Mouse (Mus musculus): Measurements from ENCODE around the gene Itpr2. TPM values are rescaled to one million over a fixed set of nuclear protein-coding genes. Genes with fewer than 3 reads are reported as not detected.

Gene Itpr2
- polyA plus RNA-seq, 1 experiment, result 22.5 TPM

DNA sequence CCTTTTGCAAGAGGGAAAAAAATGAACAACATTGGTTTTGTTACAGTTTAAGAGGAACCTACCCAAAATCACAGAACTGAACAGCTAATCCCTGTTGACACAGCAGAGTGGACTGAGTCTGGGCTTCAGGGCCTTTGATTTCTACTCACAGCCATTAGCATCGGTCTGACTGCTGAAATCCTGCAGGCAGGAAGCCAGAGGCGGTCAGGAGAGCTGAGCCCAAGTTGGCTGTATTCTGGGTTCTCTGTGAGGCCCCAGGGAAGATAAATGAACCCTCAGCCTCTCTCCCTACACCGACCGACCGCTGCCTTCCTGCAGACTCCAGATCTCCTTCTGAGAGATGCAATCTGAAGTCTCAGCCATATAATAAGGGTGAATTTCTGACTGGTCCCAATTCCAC is 231.9 kb downstream of the Itpr2 start:
- Histone ChIP-seq H3K27ac (ENCODE audit: control insufficient read depth, insufficient read depth, low read depth, low read length, poor library complexity) (no peak overlapping the region; the same call in 1 of the 2 replicates), H3K4me3 (replicated peaks; ENCODE audit: control insufficient read depth, low read depth, low read length) (no peak overlapping the region), H3K4me1 (ENCODE audit: control insufficient read depth, insufficient read depth, low read length) (no peaks in the 10 kb centered on the region; the same call in 1 of the 2 replicates)
- WGBS, result 58% methylated on average over 5 of the region's 5 CpGs
- no peak for TF ChIP-seq CTCF (IDR thresholded peaks at IDR 0.05; ENCODE audit: control insufficient read depth, insufficient read depth, low read length)
- TF ChIP-seq POLR2A (IDR thresholded peaks at IDR 0.05; ENCODE audit: borderline replicate concordance, control insufficient read depth, low read depth, low read length), result no peak

DNA sequence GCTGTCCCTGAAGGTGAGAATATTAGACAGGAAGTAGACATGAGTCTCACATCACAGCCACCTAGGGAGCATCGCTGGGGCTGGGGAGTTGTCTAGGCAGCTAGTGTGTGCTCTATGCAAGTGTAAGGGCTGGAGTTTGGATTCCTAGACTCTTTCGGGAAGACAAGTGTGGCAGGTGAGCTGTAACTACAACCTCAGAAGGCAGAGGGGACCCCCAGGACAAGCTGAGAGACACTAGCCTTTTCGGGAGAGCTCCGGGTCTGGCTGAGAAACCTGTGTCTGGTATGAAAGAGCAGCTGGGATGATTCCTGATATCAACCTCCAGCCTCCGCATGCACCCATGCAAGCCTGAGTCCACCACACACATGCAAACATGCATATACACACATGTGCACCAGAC is 232.7 kb downstream of the Itpr2 start:
- 80% methylated on average over 5 of the region's 5 CpGs for WGBS
- Histone ChIP-seq H3K27ac (ENCODE audit: control insufficient read depth, insufficient read depth, low read depth, low read length, poor library complexity) (no peak overlapping the region), H3K4me1 (ENCODE audit: control insufficient read depth, insufficient read depth, low read length) (no peaks in the 10 kb centered on the region; the same call in 1 of the 2 replicates), H3K4me3 (replicated peaks; ENCODE audit: control insufficient read depth, low read depth, low read length) (no peak overlapping the region)
- TF ChIP-seq CTCF (IDR thresholded peaks at IDR 0.05; ENCODE audit: control insufficient read depth, insufficient read depth, low read length), result no peak
- TF ChIP-seq POLR2A (IDR thresholded peaks at IDR 0.05; ENCODE audit: borderline replicate concordance, control insufficient read depth, low read depth, low read length), result no peak

DNA sequence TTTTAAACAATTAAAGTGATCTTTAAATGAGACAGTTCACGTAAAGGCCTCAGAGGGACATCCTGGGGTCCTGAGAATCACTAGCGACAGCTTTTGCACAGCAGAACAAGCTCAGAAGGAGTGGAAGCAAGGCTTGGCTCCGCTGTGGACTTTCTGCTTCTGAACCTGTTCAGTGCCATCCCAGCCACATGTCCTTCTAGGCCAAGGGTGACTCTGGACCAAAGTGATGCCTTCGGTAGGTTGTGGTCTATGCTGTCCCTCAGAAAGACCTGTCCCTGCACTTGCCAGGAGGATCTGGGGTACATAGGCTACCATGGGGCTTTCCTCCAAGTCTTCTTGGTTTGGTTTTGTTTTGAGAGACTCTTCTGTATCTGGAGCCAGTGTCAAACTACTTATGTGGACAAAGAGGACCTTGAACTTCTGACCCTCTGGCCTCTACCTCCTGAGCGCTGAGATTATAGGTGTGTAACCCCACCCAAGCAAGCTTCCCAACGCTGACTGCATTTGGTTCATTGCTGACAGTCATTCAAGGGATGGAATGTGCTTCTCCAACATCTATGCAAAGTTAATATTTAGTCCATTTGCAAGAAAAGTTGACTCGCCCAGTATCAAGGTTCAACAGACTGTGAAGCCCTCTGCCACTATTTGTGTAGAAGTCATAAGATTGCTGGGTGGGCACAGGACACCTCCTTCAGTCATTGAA is 241.2 kb downstream of the Itpr2 start:
- Histone ChIP-seq H3K4me1 (ENCODE audit: control insufficient read depth, insufficient read depth, low read length) (no peaks in the 10 kb centered on the region), H3K4me3 (replicated peaks; ENCODE audit: control insufficient read depth, low read depth, low read length) (no peak overlapping the region), H3K27ac (ENCODE audit: control insufficient read depth, insufficient read depth, low read depth, low read length, poor library complexity) (no peak overlapping the region)
- TF ChIP-seq CTCF (IDR thresholded peaks at IDR 0.05; ENCODE audit: control insufficient read depth, insufficient read depth, low read length) (no peak), POLR2A (IDR thresholded peaks at IDR 0.05; ENCODE audit: borderline replicate concordance, control insufficient read depth, low read depth, low read length) (no peak)
- 82% methylated on average over 7 of the region's 7 CpGs for WGBS

- no peak for TF ChIP-seq POLR2A (IDR thresholded peaks at IDR 0.05; ENCODE audit: borderline replicate concordance, control insufficient read depth, low read depth, low read length)
- TF ChIP-seq CTCF (IDR thresholded peaks at IDR 0.05; ENCODE audit: control insufficient read depth, insufficient read depth, low read length), result no peak
- WGBS, result 87% methylated on average over 5 of the region's 5 CpGs
- no peaks in the 10 kb centered on the region for H3K4me1 ChIP-seq (ENCODE audit: control insufficient read depth, insufficient read depth, low read length)
- H3K27ac ChIP-seq (ENCODE audit: control insufficient read depth, insufficient read depth, low read depth, low read length, poor library complexity), result no peak overlapping the region
- no peak overlapping the region for H3K4me3 ChIP-seq (replicated peaks; ENCODE audit: control insufficient read depth, low read depth, low read length)
These were observed 243.3 kb downstream of the Itpr2 start for GRCm38 (mm10) chr6:146258751-146259150.

- Histone ChIP-seq H3K4me3 (replicated peaks; ENCODE audit: control insufficient read depth, low read depth, low read length) (no peak overlapping the region), H3K27ac (ENCODE audit: control insufficient read depth, insufficient read depth, low read depth, low read length, poor library complexity) (no peak overlapping the region), H3K4me1 (ENCODE audit: control insufficient read depth, insufficient read depth, low read length) (no peaks in the 10 kb centered on the region)
- 89% methylated on average over 3 of the region's 3 CpGs for WGBS
- TF ChIP-seq CTCF (IDR thresholded peaks at IDR 0.05; ENCODE audit: control insufficient read depth, insufficient read depth, low read length) (0 out of 2 replicates have a peak, but pooled peaks have one; percentile 30), POLR2A (IDR thresholded peaks at IDR 0.05; ENCODE audit: borderline replicate concordance, control insufficient read depth, low read depth, low read length) (no peak)
These were observed 243.8 kb downstream of the Itpr2 start for GRCm38 (mm10) chr6:146258261-146258660.

GRCm38 (mm10) chr6:146256947-146257670 is 244.9 kb downstream of the Itpr2 start:
- no peak overlapping the region for H3K4me3 ChIP-seq (replicated peaks; ENCODE audit: control insufficient read depth, low read depth, low read length)
- 89% methylated on average over 7 of the region's 7 CpGs for WGBS
- TF ChIP-seq CTCF (IDR thresholded peaks at IDR 0.05; ENCODE audit: control insufficient read depth, insufficient read depth, low read length), result peak; percentile 37; the same call in 1 of the 2 replicates
- TF ChIP-seq POLR2A (IDR thresholded peaks at IDR 0.05; ENCODE audit: borderline replicate concordance, control insufficient read depth, low read depth, low read length), result no peak
- no peaks in the 10 kb centered on the region for H3K4me1 ChIP-seq (ENCODE audit: control insufficient read depth, insufficient read depth, low read length)
- no peak overlapping the region for H3K27ac ChIP-seq (ENCODE audit: control insufficient read depth, insufficient read depth, low read depth, low read length, poor library complexity)

DNA sequence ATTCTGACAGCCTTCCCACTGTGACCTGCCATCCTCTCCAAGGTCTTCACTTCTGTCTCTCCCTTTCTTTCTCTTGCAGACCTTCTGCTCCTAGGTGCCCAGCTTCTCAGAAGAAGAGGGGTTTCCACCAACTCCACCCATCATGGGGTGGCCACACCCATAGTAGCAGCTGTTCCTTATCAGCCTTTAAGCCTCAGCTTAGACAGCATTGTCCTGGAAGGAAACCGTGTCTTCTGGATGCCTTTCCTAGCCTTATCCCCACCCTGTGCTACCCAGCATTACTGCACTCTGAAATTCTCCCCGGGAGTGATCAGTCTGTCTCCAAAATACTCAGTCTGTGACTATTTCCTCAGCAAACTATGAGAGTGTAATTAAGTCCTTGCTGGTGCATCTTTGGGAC is 245.6 kb downstream of the Itpr2 start:
- Histone ChIP-seq H3K4me1 (ENCODE audit: control insufficient read depth, insufficient read depth, low read length) (no peaks in the 10 kb centered on the region), H3K27ac (ENCODE audit: control insufficient read depth, insufficient read depth, low read depth, low read length, poor library complexity) (no peak overlapping the region), H3K4me3 (replicated peaks; ENCODE audit: control insufficient read depth, low read depth, low read length) (no peak overlapping the region)
- 64% methylated on average over 2 of the region's 2 CpGs for WGBS
- TF ChIP-seq CTCF (IDR thresholded peaks at IDR 0.05; ENCODE audit: control insufficient read depth, insufficient read depth, low read length) (no peak), POLR2A (IDR thresholded peaks at IDR 0.05; ENCODE audit: borderline replicate concordance, control insufficient read depth, low read depth, low read length) (no peak)

GRCm38 (mm10) chr6:146255656-146256055 is 246.4 kb downstream of the Itpr2 start:
- Histone ChIP-seq H3K4me3 (replicated peaks; ENCODE audit: control insufficient read depth, low read depth, low read length) (no peak overlapping the region), H3K4me1 (ENCODE audit: control insufficient read depth, insufficient read depth, low read length) (no peaks in the 10 kb centered on the region), H3K27ac (ENCODE audit: control insufficient read depth, insufficient read depth, low read depth, low read length, poor library complexity) (no peak overlapping the region)
- no peak for TF ChIP-seq POLR2A (IDR thresholded peaks at IDR 0.05; ENCODE audit: borderline replicate concordance, control insufficient read depth, low read depth, low read length)
- TF ChIP-seq CTCF (IDR thresholded peaks at IDR 0.05; ENCODE audit: control insufficient read depth, insufficient read depth, low read length), result no peak
- 91% methylated on average over 6 of the region's 6 CpGs for WGBS

All from bone marrow, adult 2 months (tissue).